Mouse (Mus musculus): ENCODE measurements around the gene Lpar1. TPM values are rescaled to one million over a fixed set of nuclear protein-coding genes. Genes with fewer than 3 reads are reported as not detected.

Lpar1 gene
- total and polyA plus RNA-seq, 3 experiments, result 0.22 TPM; not detected in 2

- H3K4me3 ChIP-seq (ENCODE audit: low read depth, low read length), result no peak overlapping the region
- H3K27me3 ChIP-seq (ENCODE audit: insufficient read depth, low read length), result no peaks in the 10 kb centered on the region
- no peak for DNase-seq (ENCODE audit: low spot score)
- H3K4me1 ChIP-seq (ENCODE audit: insufficient read depth, low read depth, low read length), result no peaks in the 10 kb centered on the region
- TF ChIP-seq TAL1 (conservative IDR thresholded peaks at IDR 0.05; ENCODE audit: low read depth, low read length) (no peak), CTCF (IDR thresholded peaks at IDR 0.05; ENCODE audit: low read depth, low read length) (no peak)
- ATAC-seq (ENCODE audit: extremely low read depth, insufficient number of reproducible peaks, low FRiP score, poor library complexity, severe bottlenecking), result no peak
- no peaks in the 10 kb centered on the region for H3K36me3 ChIP-seq (replicated peaks)
- H3K9me3 ChIP-seq (replicated peaks), result peaks cover 17% of the 10 kb centered on the region
These were observed 76.0 kb downstream of the Lpar1 start for GRCm38 (mm10) chr4:58477691-58478090.

DNA sequence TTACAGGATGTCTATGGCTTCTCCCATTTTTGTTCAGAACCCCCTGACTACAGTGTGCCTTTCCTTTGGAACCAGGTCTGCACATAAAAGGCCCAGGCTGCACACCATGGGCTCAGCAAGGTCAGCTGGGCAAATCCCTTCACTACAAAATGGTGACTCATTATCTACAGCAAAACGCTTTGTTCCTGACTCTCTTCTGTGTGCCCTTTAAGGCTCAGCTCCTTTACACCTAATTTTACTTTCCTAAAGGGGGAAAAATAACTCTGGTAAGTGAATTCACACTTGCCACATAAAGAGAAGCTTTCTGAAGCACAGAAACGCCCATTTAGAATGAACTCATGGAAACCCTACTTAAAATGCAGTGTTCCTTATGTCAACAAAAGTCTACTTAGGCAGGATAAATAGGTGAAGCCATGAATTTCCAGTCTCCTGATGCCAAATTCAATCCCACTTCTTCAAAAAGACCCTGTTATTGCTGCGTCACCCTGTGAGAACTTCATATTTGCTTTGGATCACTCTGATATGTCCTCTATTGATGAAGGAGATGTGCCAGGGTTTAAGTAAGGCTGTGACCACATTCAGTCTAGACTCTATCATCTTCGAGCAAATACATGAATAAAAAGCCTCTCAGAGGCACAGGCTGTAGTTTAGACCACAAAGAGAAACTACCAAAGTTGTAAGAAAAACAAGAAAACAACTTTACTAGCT lies 82.3 kb downstream of the Lpar1 start:
- Histone ChIP-seq H3K4me3 (ENCODE audit: low read depth, low read length) (no peak overlapping the region), H3K36me3 (replicated peaks) (no peaks in the 10 kb centered on the region)
- ATAC-seq (ENCODE audit: extremely low read depth, insufficient number of reproducible peaks, low FRiP score, poor library complexity, severe bottlenecking), result no peak

DNA sequence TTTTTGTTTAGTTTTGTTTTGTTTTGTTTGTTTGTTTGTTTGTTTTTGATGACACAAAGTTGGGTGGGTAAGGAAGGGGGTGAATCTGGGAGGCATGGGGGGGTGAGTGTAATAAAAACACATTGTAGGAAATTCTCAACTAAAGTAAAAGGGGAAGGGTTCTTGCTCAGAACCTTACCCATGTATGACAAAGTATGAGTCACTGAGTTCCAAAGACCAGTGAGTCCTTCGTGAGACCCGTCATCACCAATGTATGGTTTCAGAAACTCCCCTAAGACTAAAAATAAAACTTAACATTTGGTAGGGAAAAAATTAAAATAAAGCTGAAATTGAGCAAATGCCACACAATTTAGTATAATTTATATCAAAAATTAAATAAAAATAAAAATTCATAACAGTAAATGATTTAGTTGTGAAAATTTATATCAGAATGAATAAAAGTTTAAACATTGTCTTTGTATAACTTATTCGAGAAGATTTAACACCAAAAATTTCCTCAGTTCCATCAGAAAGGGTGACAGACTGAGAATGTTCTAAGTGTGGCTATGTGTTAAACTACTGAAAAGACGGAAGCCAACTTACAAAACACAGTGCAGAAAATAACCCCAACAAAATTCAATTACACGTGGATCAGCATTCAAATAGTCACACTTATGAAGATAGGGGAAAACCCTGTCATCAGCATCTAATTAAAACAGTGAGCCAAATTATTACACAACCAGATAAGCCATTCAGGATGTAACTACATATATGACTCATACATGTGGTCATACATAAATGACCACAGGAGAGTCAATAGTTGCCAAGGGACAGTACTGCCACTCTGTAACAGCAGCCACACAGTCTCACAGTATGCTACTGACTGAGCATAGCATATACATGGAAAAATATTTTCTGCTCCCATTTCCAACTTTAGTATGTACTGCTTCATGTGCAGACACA lies 83.8 kb downstream of the Lpar1 start:
- no peak for ATAC-seq (ENCODE audit: extremely low read depth, insufficient number of reproducible peaks, low FRiP score, poor library complexity, severe bottlenecking)
- H3K4me1 ChIP-seq (ENCODE audit: insufficient read depth, low read depth, low read length), result no peaks in the 10 kb centered on the region
- TF ChIP-seq GATA2 (IDR thresholded peaks at IDR 0.05; ENCODE audit: borderline replicate concordance, low read depth, low read length) (no peak), CTCF (IDR thresholded peaks at IDR 0.05; ENCODE audit: low read depth, low read length) (no peak), TAL1 (conservative IDR thresholded peaks at IDR 0.05; ENCODE audit: low read depth, low read length) (no peak)
- H3K36me3 ChIP-seq (replicated peaks), result no peaks in the 10 kb centered on the region
- no peaks in the 10 kb centered on the region for H3K27me3 ChIP-seq (ENCODE audit: insufficient read depth, low read length)
- peaks cover 22% of the 10 kb centered on the region for H3K9me3 ChIP-seq (replicated peaks)
- H3K4me3 ChIP-seq (ENCODE audit: low read depth, low read length), result no peak overlapping the region
- no peak for DNase-seq (ENCODE audit: low spot score)

More for the DNA sequence above, 82.3 kb downstream of the Lpar1 start:
- no peaks in the 10 kb centered on the region for H3K27me3 ChIP-seq (ENCODE audit: insufficient read depth, low read length)
- no peak for TF ChIP-seq CTCF (IDR thresholded peaks at IDR 0.05; ENCODE audit: low read depth, low read length)
- TF ChIP-seq POLR2AphosphoS5 (IDR thresholded peaks at IDR 0.05; ENCODE audit: insufficient replicate concordance, low read depth, low read length), result no peak
- TF ChIP-seq TAL1 (conservative IDR thresholded peaks at IDR 0.05; ENCODE audit: low read depth, low read length), result no peak
- TF ChIP-seq GATA1 (IDR thresholded peaks at IDR 0.05; ENCODE audit: borderline replicate concordance, low read length), result no peak
- TF ChIP-seq GATA2 (IDR thresholded peaks at IDR 0.05; ENCODE audit: borderline replicate concordance, low read depth, low read length), result no peak
- H3K9me3 ChIP-seq (replicated peaks), result peaks cover 23% of the 10 kb centered on the region
- no peaks in the 10 kb centered on the region for H3K4me1 ChIP-seq (ENCODE audit: insufficient read depth, low read depth, low read length)
- no peak for DNase-seq (ENCODE audit: low spot score)

DNA sequence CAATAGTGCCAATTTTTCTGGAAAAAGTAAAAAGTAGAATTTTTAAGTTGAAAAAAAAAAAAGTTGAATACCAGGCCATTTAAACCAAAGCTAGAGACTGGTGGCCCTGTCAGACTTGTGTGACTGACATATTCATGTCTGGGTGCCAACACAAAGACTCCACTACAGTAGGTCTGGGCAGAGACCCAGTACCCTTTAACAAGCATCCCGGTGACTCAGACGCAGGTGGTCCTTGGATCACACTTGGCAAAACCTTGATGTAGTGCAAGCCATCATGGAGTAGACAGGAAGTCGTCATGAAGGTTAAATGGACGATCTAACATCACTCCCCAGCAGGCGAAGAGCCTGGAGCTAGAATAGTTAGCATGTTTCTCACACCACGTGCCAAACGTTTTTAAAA lies 84.7 kb downstream of the Lpar1 start:
- DNase-seq (ENCODE audit: low spot score) (no peak), ATAC-seq (ENCODE audit: extremely low read depth, insufficient number of reproducible peaks, low FRiP score, poor library complexity, severe bottlenecking) (no peak)
- Histone ChIP-seq H3K4me1 (ENCODE audit: insufficient read depth, low read depth, low read length) (no peaks in the 10 kb centered on the region), H3K4me3 (ENCODE audit: low read depth, low read length) (no peak overlapping the region), H3K27me3 (ENCODE audit: insufficient read depth, low read length) (no peaks in the 10 kb centered on the region), H3K36me3 (replicated peaks) (no peaks in the 10 kb centered on the region), H3K9me3 (replicated peaks) (peaks cover 27% of the 10 kb centered on the region)
- TF ChIP-seq TAL1 (conservative IDR thresholded peaks at IDR 0.05; ENCODE audit: low read depth, low read length) (no peak), POLR2AphosphoS5 (IDR thresholded peaks at IDR 0.05; ENCODE audit: insufficient replicate concordance, low read depth, low read length) (no peak), GATA1 (IDR thresholded peaks at IDR 0.05; ENCODE audit: borderline replicate concordance, low read length) (no peak), GATA2 (IDR thresholded peaks at IDR 0.05; ENCODE audit: borderline replicate concordance, low read depth, low read length) (no peak), CTCF (IDR thresholded peaks at IDR 0.05; ENCODE audit: low read depth, low read length) (no peak)

DNA sequence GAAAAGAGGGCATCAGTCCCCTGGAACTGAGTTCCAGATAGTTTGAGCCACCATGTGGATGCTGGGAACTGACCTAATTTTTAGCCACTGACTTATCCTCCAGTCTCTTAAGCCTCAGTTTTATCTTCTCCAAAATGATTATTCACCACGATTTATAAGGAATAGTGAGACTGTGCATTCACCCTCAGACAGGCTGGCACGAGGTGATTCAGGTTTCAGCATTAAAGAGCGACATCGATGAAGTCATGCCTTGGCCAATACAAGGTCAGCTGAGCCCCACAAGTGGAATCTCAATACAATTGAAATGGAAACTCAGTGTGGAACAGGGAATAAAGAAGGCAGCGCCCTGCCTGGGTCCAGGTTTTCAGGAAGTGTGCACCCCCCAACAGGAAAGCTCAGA lies 88.1 kb downstream of the Lpar1 start:
- no peak for DNase-seq (ENCODE audit: low spot score)
- H3K9me3 ChIP-seq (replicated peaks), result peaks cover 27% of the 10 kb centered on the region
- no peaks in the 10 kb centered on the region for H3K27me3 ChIP-seq (ENCODE audit: insufficient read depth, low read length)
- no peaks in the 10 kb centered on the region for H3K36me3 ChIP-seq (replicated peaks)
- TF ChIP-seq GATA2 (IDR thresholded peaks at IDR 0.05; ENCODE audit: borderline replicate concordance, low read depth, low read length) (no peak), CTCF (IDR thresholded peaks at IDR 0.05; ENCODE audit: low read depth, low read length) (no peak), TAL1 (conservative IDR thresholded peaks at IDR 0.05; ENCODE audit: low read depth, low read length) (no peak), POLR2AphosphoS5 (IDR thresholded peaks at IDR 0.05; ENCODE audit: insufficient replicate concordance, low read depth, low read length) (no peak), GATA1 (IDR thresholded peaks at IDR 0.05; ENCODE audit: borderline replicate concordance, low read length) (no peak)
- H3K4me1 ChIP-seq (ENCODE audit: insufficient read depth, low read depth, low read length), result no peaks in the 10 kb centered on the region
- H3K4me3 ChIP-seq (ENCODE audit: low read depth, low read length), result no peak overlapping the region
- no peak for ATAC-seq (ENCODE audit: extremely low read depth, insufficient number of reproducible peaks, low FRiP score, poor library complexity, severe bottlenecking)

GRCm38 (mm10) chr4:58464390-58465164 lies 89.1 kb downstream of the Lpar1 start:
- TF ChIP-seq GATA1 (IDR thresholded peaks at IDR 0.05; ENCODE audit: borderline replicate concordance, low read length), result no peak
- TF ChIP-seq GATA2 (IDR thresholded peaks at IDR 0.05; ENCODE audit: borderline replicate concordance, low read depth, low read length), result no peak
- no peak for TF ChIP-seq CTCF (IDR thresholded peaks at IDR 0.05; ENCODE audit: low read depth, low read length)
- no peak for TF ChIP-seq POLR2AphosphoS5 (IDR thresholded peaks at IDR 0.05; ENCODE audit: insufficient replicate concordance, low read depth, low read length)
- TF ChIP-seq TAL1 (conservative IDR thresholded peaks at IDR 0.05; ENCODE audit: low read depth, low read length), result no peak
- DNase-seq (ENCODE audit: low spot score) (no peak), ATAC-seq (ENCODE audit: extremely low read depth, insufficient number of reproducible peaks, low FRiP score, poor library complexity, severe bottlenecking) (no peak)
- H3K9me3 ChIP-seq (replicated peaks), result peaks cover 35% of the 10 kb centered on the region
- no peak overlapping the region for H3K4me3 ChIP-seq (ENCODE audit: low read depth, low read length)
- no peaks in the 10 kb centered on the region for H3K36me3 ChIP-seq (replicated peaks)
- no peaks in the 10 kb centered on the region for H3K27me3 ChIP-seq (ENCODE audit: insufficient read depth, low read length)
- H3K4me1 ChIP-seq (ENCODE audit: insufficient read depth, low read depth, low read length), result no peaks in the 10 kb centered on the region

Data from G1E (cell line).